Mouse (Mus musculus): ENCODE results near the gene Alg5.
"Not testable (repeated sequence)": the region's sequence is repeated elsewhere in the genome, so short reads cannot be mapped to it uniquely, and the experiment has no call there.

The Alg5 gene

DNA sequence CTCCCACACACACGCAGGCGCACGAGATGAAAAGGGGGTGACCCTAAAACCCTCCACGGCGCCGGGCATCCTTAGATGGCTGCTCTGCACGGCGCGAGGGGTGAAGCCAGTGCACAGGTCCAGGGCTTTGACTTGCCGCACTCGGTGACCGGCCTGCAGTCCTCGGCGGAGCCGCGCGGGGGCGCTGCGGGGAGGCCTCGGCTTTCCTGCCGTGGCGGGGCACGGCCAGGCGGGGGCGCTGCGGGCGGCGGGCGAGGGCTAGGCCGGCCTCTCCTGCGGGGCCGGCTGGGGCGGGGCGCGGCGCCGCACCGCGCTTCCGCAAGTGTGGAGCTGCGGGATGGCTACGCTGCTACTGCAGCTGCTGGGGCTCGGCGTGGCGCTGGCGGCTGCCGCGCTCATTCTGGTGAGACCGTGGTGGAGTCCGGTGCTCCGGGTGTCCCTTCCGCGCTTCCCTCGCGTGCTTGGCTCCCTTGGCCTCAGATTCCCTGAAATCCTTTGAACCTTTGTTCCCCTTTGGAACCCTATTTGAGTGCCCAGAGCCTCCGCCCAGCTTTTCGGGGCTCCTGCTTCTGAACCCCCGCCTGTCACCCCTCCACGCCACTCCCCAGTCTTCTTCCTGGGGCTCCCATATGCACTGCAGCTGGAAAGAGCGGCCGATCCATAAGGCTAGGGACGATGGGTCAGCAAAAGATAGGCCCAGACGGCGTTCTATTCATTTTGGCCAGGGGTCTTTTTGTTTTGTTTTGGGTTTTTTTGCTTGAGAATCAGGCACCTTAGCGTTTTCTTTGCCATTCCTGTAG lies at the start of gene Alg5, which contains the start of gene Exosc8:
Gene Alg5, plus strand, starts transcription at position 293 of the 800 bp plus-strand sequence.
Gene Exosc8, minus strand, starts transcription at position 147 of the 800 bp plus-strand sequence.
- DNase-seq: peak; percentile 85 to 87

DNA sequence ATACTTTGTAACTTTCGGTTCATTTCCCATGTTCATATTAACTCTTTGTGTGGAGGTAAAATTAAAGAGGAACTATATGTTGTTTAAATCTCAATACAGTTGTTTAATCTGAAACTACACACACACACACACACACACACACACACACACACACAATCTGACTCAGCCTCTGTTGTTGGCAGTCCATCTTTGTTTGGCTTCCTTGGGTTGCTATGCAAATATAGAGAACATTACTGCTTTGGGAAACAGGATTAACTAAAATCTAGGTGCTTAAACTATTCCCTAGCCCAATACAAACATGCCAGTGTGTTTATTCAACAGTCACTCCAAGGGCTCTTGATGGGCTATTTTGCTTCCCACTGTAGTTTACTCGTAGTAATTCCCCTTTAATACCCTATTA lies 48.1 kb upstream of the Alg5 start:
- DNase-seq: peak in 1 of 2 experiments; percentile 38

DNA sequence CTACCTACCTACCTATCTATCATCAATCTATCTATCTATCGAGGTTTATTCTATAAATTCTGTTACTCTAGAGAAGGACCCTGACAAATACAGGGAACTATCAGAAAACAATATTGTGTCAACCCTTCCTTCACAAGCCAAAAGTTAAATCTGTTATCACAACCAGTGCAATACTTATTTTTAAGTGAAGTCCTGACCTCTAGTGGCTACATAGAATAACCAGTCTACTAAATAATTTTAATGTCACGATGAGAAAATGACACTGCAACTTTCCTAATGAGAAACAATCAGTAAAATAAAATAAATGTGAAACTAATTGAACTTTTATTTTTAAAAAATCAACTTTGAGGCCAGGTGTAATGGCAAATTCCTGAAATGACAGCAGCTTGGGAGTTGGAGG lies 46.2 kb upstream of the Alg5 start:
- no peak for DNase-seq

GRCm38 (mm10) chr3:54692202-54693055 lies 42.9 kb upstream of the Alg5 start, which contains the start of gene Supt20:
Supt20 (plus strand) TSS chr3:54692807.
- DNase-seq: peak; percentile 94

DNA sequence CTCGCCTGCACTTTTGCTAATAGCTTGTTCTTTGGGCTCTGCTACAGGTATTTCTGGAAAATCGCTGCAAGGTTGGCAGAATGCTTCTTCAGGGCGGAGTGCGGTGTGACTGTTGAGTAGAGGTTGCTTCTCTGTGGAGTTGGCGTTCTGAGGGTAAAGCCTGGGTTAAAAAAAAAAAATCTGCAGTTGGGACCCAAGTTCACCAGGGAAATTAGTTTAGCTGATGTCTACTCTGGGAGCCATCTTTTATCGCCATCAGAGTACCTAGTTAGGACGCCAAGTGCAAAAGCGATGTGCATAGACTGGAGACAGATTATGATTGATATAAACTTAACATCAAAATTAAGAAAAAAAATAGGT lies 42.3 kb upstream of the Alg5 start:
- DNase-seq: no peak

DNA sequence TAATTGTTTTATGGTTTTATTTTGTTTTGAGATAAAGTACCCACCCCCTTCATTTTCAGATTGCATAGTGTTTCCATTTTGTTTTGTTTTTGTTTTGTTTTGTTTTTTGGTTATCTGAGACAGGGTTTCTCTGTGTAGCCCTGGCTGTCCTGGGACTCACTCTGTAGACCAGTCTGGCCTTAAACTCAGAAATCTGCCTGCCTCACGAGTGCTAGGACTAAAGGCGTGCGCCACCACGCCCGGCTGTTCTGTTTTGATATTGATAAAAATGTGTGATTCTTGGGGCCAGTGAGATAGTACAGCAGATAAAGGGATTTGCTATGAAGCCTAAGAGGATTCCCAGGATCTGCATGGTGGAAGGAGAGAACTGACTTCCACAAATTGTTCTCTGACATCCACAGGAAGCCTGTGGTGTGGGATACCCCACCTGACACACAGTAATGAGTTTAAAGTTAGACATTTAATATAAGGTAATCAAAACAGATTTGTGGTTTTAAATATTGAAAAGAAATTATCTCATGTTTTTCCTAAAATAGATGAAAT lies 35.5 kb upstream of the Alg5 start:
- no peak for DNase-seq

- DNase-seq: not testable (repeated sequence)
Measured at GRCm38 (mm10) chr3:54704106-54704505, 31.2 kb upstream of the Alg5 start.

GRCm38 (mm10) chr3:54708972-54709371 lies 26.4 kb upstream of the Alg5 start:
- DNase-seq: peak; percentile 26 to 35

DNA sequence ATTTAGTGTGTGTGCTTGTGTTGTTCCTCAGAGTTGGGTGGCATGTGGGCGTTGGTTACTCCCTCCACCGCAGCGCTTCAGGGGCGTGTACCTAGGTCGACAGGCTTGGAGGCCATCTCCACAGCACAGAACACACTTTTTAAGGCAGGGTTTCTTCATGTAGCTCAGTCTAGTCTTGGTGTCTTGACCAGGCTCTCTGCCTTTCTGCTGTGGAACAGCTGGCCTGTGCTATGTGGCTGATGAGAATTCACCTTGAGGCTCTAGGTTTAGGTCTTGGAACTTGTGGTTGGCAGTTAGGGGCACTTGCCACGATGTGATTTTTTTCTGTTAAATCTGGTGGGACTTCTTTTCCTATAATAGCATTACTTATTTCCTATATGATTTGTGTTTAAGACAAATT lies 21.1 kb upstream of the Alg5 start, which contains the start of gene Gm21958:
Gene Gm21958, minus strand, starts transcription at position 101 of the 400 bp plus-strand sequence.
- no peak for DNase-seq

DNA sequence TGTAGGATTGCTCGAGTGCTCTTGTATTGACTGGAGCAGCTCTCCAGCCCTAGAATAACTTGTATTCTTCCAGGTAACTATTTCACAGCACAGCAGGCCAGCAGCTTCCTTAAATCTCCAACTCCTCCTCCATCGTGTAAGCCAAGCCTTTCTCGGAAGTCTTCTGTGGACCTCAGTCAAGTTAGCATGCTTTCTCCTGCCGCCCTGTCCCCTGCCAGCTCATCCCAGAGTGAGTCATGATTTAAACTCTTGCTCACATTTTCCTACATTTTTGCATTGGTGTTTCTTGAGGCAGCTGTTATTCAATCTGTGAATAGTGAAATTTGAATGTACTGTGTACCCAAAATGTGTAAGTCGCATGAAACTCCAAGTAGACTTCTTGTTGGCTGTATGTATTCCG lies 19.9 kb upstream of the Alg5 start:
- no peak for DNase-seq

DNA sequence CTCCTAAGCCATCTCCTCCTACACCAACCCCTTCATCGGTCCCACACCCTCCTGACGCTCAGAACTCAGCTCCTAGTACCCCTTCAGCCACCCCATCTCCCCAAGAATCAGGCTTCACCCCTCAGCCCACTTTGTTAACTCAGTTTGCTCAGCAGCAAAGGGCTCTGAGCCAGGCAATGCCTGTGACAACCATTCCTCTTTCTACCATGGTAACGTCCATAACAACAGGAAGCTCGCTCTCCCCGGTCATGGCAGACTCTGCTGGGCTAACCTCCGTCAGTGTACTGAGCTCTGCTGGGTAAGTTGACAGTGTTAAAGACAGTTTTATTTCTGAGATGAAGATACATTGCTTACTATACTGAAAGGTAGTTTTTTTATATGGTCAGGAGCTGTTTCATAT lies 18.0 kb upstream of the Alg5 start:
- DNase-seq: no peak

DNA sequence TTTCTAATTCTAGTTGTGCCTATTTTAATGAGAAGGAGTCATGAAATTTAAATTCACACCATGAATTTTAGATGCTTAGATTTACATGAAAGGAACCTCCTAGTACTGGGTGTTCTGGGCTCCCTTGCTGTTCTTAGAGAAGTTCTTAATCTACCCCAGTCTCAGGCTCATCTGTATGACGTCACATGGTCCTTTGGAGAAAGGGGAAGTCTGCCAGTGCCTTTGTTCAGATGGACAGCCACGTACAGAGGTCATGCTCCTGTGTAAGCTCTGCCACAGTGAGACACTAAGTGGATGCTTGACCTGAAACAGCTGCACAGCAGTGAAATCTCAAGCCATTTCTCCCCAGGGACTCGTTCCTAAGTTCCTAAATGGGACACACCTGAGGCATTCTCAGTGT lies 16.4 kb upstream of the Alg5 start:
- DNase-seq: peak in 1 of 2 experiments; percentile 32

DNA sequence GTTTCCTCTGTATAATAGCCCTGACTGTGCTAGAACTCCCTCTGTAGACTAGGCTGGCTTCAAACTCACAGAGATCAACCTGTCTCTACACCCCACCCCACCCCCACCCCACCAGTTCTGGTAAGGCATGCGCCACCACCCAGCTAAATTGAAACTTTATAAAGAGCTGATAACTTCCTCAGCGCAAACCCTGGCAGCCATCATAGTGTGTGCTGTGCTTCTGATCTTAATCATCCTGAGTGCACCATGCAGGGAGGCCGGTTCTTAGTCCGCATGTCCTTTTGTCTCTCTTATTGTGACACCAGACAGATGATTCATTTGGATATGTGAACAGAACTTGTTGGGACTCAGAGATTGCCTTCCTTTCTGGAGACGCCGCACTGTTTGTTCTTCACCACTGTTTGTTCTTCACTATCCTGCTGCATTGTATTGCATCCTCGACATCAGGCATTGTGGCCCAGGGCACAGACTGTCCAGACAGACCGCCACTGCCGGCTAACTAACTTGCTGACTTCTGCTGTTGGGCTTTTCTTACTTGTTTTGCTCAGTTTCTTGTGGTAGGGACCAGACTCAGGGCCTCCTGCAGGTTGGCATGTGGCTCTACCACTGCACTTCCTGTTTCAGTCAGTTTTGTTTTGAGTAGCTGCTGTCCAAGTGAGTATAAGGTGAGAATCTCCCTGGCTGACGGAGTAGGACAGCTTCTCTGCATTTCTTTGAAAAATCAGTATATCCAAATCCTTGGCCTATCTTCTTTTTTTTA lies 11.4 kb upstream of the Alg5 start:
- DNase-seq: peak in 1 of 2 experiments; percentile 22

GRCm38 (mm10) chr3:54725344-54725743 lies 10.0 kb upstream of the Alg5 start:
- no peak for DNase-seq

- no peak for DNase-seq
Measured at GRCm38 (mm10) chr3:54727588-54727987, 7.8 kb upstream of the Alg5 start.

- DNase-seq: no peak
Measured at GRCm38 (mm10) chr3:54728100-54728499, 7.2 kb upstream of the Alg5 start.

DNA sequence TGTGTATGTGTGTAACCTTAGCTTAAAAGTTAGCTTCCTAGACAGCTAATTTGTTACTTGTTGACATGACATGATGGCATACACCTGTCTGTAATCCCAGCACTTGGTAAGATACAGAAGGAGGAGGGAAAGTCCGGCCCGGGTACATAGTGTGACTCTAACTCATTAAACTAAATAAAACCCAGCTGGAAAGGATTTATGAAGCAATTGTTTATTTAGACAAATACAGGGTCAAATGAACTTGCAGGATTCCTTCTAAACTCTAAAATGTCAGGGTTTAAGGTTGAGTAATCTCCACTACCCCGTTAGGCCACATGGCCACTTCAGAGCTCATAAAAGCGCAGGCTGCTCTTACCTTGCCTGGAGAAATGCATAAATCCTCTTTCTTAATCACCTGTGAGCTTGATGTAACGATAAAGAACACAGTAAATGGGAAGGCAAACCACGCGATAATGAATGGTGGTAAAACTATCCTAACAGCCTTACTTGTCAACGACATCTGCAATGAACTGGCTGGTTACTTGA lies 3.7 kb upstream of the Alg5 start:
- DNase-seq: no peak

GRCm38 (mm10) chr3:54732371-54732770 lies 3.0 kb upstream of the Alg5 start:
- no peak for DNase-seq

DNA sequence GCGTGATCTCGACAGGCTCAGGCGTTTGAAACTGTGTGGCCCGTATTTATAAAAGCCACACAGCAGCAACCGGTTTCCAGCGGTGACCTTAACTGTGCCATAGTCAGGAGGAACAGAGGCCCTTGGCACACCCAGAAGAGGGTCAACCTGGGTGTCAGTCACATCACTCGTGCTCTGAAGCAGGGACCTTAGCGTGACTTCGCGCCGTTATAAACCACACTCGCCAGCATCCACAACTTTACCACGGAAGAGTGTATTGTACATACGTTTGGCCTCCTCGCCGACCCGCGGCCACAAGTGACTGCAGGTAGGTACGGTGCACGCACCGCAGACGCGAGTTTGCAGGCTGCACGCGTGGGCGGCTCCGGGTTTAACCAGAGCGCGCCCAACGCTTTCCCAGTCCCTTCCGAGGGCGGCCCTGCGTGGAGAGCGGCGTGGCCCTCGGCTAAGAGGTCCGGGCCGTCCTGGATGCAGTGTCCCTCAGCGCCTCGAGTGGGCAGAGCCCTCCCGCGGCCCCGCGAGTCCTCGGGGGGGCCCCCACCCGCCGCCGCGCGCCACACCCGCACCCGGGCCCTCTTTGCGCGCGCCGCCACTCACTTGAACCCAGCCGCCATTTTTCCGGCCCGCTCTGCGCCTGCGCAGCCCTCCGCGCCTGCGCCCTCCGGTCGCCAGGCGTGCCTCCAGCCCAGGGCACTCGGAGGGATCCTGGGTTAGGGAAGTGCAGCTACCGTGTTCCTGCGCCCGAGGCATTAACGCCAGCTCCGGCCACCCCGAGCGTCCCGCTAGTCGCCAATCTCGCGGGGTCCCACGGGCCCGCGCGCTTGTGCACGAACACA lies 710 bp upstream of the Alg5 start:
- peak; percentile 89 to 90 for DNase-seq

- no peak for DNase-seq
Measured at GRCm38 (mm10) chr3:54736101-54736927, 975 bp downstream of the Alg5 start.
